Mouse (Mus musculus): Measurements from ENCODE around the gene Rab15.

- TF ChIP-seq CTCF (IDR thresholded peaks at IDR 0.05; ENCODE audit: low read depth) (no peak), EP300 (IDR thresholded peaks at IDR 0.05; ENCODE audit: low read depth) (no peak)
These were observed 17.5 kb downstream of the Rab15 start for GRCm38 (mm10) chr12:76805056-76805811.

Data from liver, postnatal 0 days (tissue).